Mouse (Mus musculus): Measurements from ENCODE around the gene Thbs1. TPM values are rescaled to one million over a fixed set of nuclear protein-coding genes. Genes with fewer than 3 reads are reported as not detected.

Thbs1 gene
- polyA plus RNA-seq (2012; rRNA removed), result 1.2 and 1.8 TPM in 2 replicates

DNA sequence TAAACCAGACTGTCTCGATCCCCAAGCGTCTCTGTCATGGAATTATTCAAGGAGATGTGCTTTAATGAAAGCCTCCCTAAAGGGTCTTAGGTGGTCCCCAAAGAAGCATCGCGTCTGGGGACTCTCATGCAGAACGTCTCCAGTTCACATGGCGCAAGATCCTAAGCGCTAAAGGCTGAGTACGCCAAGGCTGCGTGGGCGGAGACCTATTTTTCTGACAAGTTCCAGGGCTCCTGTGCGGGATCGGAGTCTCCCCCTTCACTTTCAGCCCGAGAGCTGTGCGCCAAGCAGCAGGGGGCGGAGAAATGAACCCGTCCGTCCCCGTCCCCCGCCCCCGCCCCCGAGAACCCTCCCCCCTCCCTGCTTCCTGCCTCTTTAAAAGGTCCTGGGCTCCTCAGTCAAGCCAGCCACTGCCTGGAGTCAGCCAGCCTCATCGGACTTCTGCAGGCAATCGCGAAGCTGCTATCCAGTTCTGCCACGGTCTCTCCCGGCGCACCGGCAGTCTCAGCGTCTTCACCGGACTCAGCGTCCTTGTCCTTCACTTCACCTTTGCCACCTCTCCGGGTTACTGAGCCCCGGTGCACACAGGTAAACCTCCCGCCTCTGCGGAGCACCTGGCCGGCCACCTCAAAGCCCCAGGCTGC, at the start of gene Thbs1:
Gene Thbs1, plus strand, starts transcription at position 389 of the 644 bp plus-strand sequence.
- peak within 1 kb of the TSS; percentile 10; the same call in 1 of the 2 replicates for H3K4me3 ChIP-seq (ENCODE audit: control insufficient read depth, insufficient read depth, low read length)
- no peaks in the 10 kb centered on the region for H3K36me3 ChIP-seq (ENCODE audit: control insufficient read depth, insufficient read depth, low read length)
- H3K4me1 ChIP-seq (replicated peaks; ENCODE audit: control insufficient read depth, insufficient read depth, low read length), result peaks cover 2% of the 10 kb centered on the region; the same call in 1 of the 2 replicates
- no peak within 1 kb of the TSS for H3K27ac ChIP-seq (ENCODE audit: control insufficient read depth, insufficient read depth, low read length)
- WGBS, result 1% methylated on average over 35 of the region's 36 CpGs
- H3K27me3 ChIP-seq (ENCODE audit: control insufficient read depth, insufficient read depth, low read length), result no peaks in the 10 kb centered on the region; the same call in 1 of the 2 replicates
- DNase-seq, result peak; percentile 16
- TF ChIP-seq CTCF (IDR thresholded peaks at IDR 0.05; ENCODE audit: borderline replicate concordance, control insufficient read depth, extremely low read depth, insufficient read depth, low read length, poor library complexity), result no peak
- TF ChIP-seq POLR2A (IDR thresholded peaks at IDR 0.05; ENCODE audit: control insufficient read depth, extremely low read depth, insufficient read depth, low read length, poor library complexity), result no peak

DNA sequence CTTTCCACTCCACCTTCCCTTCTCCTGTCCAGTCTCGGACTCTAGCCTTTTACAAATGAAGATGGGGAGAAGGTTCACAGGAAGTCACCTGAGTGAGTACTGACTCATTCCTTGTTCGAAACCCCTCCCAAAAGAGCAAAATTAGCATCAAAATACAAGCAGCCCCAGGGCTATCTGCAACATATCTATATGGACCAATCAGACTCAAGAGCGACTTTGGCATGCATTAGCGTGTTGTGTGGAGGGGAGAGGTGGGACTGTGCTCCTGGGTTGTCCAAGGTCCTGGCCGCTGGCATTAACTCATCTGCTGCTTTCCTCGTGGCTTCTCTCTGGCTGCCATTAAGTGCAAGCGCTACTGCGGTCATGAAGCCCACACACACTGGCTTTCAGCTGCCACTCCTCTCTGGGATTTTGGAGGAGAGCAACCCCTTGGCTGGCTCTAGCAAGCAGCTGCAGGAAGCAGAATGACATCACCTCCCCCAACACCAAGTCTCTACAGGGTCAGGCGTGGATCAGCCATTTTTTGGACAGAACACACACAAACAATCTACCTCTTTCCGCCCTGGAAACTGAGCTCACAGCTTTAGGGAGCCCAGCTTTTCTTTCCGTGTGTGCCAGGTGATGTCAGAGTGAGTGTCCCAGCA, 47.4 kb upstream of the Thbs1 start:
- WGBS, result 95% methylated on average over 11 of the region's 11 CpGs
- DNase-seq, result no peak
- Histone ChIP-seq H3K4me1 (replicated peaks; ENCODE audit: control insufficient read depth, insufficient read depth, low read length) (no peaks in the 10 kb centered on the region), H3K27me3 (ENCODE audit: control insufficient read depth, insufficient read depth, low read length) (no peaks in the 10 kb centered on the region), H3K4me3 (ENCODE audit: control insufficient read depth, insufficient read depth, low read length) (no peak overlapping the region), H3K27ac (ENCODE audit: control insufficient read depth, insufficient read depth, low read length) (no peak overlapping the region), H3K36me3 (ENCODE audit: control insufficient read depth, insufficient read depth, low read length) (no peaks in the 10 kb centered on the region)
- TF ChIP-seq POLR2A (IDR thresholded peaks at IDR 0.05; ENCODE audit: control insufficient read depth, extremely low read depth, insufficient read depth, low read length, poor library complexity), result no peak
- TF ChIP-seq CTCF (IDR thresholded peaks at IDR 0.05; ENCODE audit: borderline replicate concordance, control insufficient read depth, extremely low read depth, insufficient read depth, low read length, poor library complexity), result no peak

DNA sequence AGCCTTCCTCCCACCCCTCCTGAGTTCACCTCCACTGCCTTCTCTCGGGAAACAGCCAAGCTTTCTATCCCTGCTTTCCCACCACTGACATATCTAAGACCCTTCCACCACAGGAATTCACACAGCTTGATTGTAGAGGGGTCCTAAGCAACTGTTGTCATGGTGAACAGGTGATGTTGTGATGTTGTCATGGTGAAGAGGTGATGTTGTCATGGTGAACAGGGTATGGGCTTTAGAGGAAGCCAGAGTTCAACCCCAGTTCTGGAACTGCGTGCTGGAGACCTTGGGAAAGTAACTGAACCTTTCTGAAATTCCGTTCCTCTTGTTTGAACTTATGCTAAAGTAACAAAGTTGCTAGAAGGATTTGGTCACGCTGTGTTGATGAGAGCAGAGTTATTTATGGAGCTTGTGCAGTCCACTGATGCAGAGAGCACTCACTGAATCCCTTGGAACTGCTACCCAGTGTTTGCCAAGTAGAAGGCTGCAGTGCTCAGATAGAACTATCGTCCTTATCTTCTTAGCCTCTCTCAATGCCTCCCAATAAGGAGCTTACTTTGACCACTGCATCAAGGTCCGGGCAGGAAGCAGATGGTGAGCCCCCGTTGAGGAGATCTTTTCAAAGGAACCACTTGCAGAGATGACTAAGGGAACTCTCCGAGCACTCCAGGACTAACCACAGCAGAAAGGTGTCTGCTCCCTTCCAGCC, 45.5 kb upstream of the Thbs1 start:
- no peak for TF ChIP-seq POLR2A (IDR thresholded peaks at IDR 0.05; ENCODE audit: control insufficient read depth, extremely low read depth, insufficient read depth, low read length, poor library complexity)
- TF ChIP-seq CTCF (IDR thresholded peaks at IDR 0.05; ENCODE audit: borderline replicate concordance, control insufficient read depth, extremely low read depth, insufficient read depth, low read length, poor library complexity), result no peak
- Histone ChIP-seq H3K27ac (ENCODE audit: control insufficient read depth, insufficient read depth, low read length) (no peak overlapping the region), H3K36me3 (ENCODE audit: control insufficient read depth, insufficient read depth, low read length) (no peaks in the 10 kb centered on the region), H3K4me3 (ENCODE audit: control insufficient read depth, insufficient read depth, low read length) (no peak overlapping the region), H3K4me1 (replicated peaks; ENCODE audit: control insufficient read depth, insufficient read depth, low read length) (no peaks in the 10 kb centered on the region), H3K27me3 (ENCODE audit: control insufficient read depth, insufficient read depth, low read length) (no peaks in the 10 kb centered on the region)
- no peak for DNase-seq
- WGBS, result 21% methylated on average over 8 of the region's 8 CpGs

DNA sequence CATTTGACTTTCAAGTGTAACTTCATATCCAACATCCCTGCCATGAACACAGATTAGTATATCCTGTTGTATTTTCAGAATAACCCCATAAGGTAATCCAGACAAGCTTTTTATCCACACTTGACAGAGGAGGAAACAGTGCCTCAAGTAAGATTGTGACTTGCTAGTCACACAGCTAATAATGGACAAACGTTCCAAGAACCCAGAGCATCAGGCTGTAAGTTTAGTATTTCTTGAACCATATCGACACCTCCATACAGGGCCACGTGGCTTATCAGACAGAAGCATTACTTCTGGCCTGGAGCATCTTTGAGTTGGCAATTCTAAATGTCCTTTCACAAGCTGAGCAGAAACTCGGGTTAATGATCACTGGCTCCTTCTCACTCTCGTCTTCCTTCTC, 41.7 kb upstream of the Thbs1 start:
- Histone ChIP-seq H3K4me1 (replicated peaks; ENCODE audit: control insufficient read depth, insufficient read depth, low read length) (no peaks in the 10 kb centered on the region), H3K4me3 (ENCODE audit: control insufficient read depth, insufficient read depth, low read length) (no peak overlapping the region), H3K27me3 (ENCODE audit: control insufficient read depth, insufficient read depth, low read length) (no peaks in the 10 kb centered on the region), H3K27ac (ENCODE audit: control insufficient read depth, insufficient read depth, low read length) (no peak overlapping the region), H3K36me3 (ENCODE audit: control insufficient read depth, insufficient read depth, low read length) (no peaks in the 10 kb centered on the region)
- 92% methylated on average over 5 of the region's 5 CpGs for WGBS
- no peak for DNase-seq
- TF ChIP-seq CTCF (IDR thresholded peaks at IDR 0.05; ENCODE audit: borderline replicate concordance, control insufficient read depth, extremely low read depth, insufficient read depth, low read length, poor library complexity) (no peak), POLR2A (IDR thresholded peaks at IDR 0.05; ENCODE audit: control insufficient read depth, extremely low read depth, insufficient read depth, low read length, poor library complexity) (no peak)

DNA sequence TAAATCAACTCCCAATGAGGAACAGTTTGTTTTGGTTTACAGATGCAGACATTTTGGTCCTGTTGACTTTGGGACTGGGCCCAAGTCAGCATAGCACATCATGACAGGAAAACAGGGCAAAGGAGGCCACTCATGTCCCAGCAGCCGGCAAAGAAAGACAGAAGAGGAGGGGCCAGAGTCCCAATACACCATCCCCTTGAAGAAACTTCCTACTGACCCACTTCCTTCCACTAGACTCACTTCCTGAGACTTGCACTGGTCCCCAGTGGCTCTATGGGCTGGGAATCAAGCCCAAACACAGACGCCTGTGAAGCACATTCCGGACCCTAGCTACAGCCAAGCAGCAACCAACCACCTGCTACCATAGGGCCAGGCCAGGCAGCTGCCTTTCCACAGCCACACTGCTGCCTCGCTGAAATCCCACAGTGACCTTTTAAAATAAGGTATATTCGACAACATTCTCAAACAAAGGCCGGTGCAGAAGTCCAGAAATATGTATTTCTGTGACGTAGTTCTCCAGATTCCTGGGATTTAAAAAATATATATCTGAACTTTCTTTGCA, 38.8 kb upstream of the Thbs1 start:
- DNase-seq, result no peak
- H3K27ac ChIP-seq (ENCODE audit: control insufficient read depth, insufficient read depth, low read length), result no peak overlapping the region
- no peaks in the 10 kb centered on the region for H3K4me1 ChIP-seq (replicated peaks; ENCODE audit: control insufficient read depth, insufficient read depth, low read length)
- 95% methylated on average over 7 of the region's 7 CpGs for WGBS
- H3K36me3 ChIP-seq (ENCODE audit: control insufficient read depth, insufficient read depth, low read length), result no peaks in the 10 kb centered on the region
- H3K27me3 ChIP-seq (ENCODE audit: control insufficient read depth, insufficient read depth, low read length), result no peaks in the 10 kb centered on the region
- no peak overlapping the region for H3K4me3 ChIP-seq (ENCODE audit: control insufficient read depth, insufficient read depth, low read length)
- no peak for TF ChIP-seq CTCF (IDR thresholded peaks at IDR 0.05; ENCODE audit: borderline replicate concordance, control insufficient read depth, extremely low read depth, insufficient read depth, low read length, poor library complexity)

DNA sequence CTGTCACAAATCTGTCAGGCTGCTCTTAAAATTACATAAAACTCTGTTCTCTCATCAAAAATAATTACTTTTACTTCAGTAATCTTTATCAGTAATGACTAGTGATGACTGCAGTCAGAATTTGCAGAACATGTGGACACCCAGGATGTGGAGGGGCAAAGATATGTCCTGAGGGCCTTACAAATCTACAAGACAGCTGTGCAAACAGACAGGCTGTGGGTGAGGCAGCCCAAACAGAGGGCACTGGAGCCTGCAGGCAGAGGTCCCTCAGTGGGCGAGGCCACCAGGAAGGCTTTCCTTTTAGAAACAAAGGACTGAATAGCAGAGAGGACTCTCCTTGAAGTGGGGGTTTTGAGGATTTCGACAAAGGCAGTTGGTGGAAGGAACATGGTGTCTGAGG, 37.6 kb upstream of the Thbs1 start:
- TF ChIP-seq CTCF (IDR thresholded peaks at IDR 0.05; ENCODE audit: borderline replicate concordance, control insufficient read depth, extremely low read depth, insufficient read depth, low read length, poor library complexity) (no peak), POLR2A (IDR thresholded peaks at IDR 0.05; ENCODE audit: control insufficient read depth, extremely low read depth, insufficient read depth, low read length, poor library complexity) (no peak)
- Histone ChIP-seq H3K4me1 (replicated peaks; ENCODE audit: control insufficient read depth, insufficient read depth, low read length) (no peaks in the 10 kb centered on the region), H3K27ac (ENCODE audit: control insufficient read depth, insufficient read depth, low read length) (no peak overlapping the region), H3K27me3 (ENCODE audit: control insufficient read depth, insufficient read depth, low read length) (no peaks in the 10 kb centered on the region), H3K36me3 (ENCODE audit: control insufficient read depth, insufficient read depth, low read length) (no peaks in the 10 kb centered on the region), H3K4me3 (ENCODE audit: control insufficient read depth, insufficient read depth, low read length) (no peak overlapping the region)
- DNase-seq, result no peak
- 78% methylated on average over 2 of the region's 2 CpGs for WGBS
